In genomic region chr17:43012718-43013117, GRCm38 (mm10) we compare ENCODE assay signal across 8 mouse cellular contexts. TPM values are rescaled to one million over a fixed set of nuclear protein-coding genes. Genes with fewer than 3 reads are reported as not detected.
DNase-seq lines count a peak whose midpoint lies in the region; ATAC-seq lines count a peak whose summit lies in the region.

No protein-coding gene starts in this region.

- no peak overlapping the region for H3K4me3 ChIP-seq in liver, embryonic 13.5 days (replicated peaks)

- H3K4me1 ChIP-seq in liver, embryonic 13.5 days (replicated peaks): peaks cover 7% of the 10 kb centered on the region

- 16% methylated on average over 6 of the region's 6 CpGs for WGBS in liver, embryonic 13.5 days (ENCODE audit: insufficient replicate concordance)

- no peak overlapping the region for H3K9ac ChIP-seq in liver, embryonic 13.5 days

- DNase-seq in left cerebral cortex, adult 18-20 months (ENCODE audit: low spot score in 2 of 2): peak; percentile 60 to 68
- no peak for DNase-seq in left cerebral cortex, adult 8-10 months (ENCODE audit: low spot score in 2 of 2)
- DNase-seq in NIH3T3 (ENCODE audit: low read depth): peak; percentile 82
- peak; percentile 77 for DNase-seq in c-Kit-positive CD71-positive TER-119-positive erythroid progenitor cells, embryonic 14.5 days (ENCODE audit: low spot score)
- peak; percentile 40 for DNase-seq in heart, adult 8-10 months (ENCODE audit: low spot score)
- peak; percentile 50 for DNase-seq in liver, embryonic 13.5 days
- peak; percentile 76 for DNase-seq in right cerebral cortex, postnatal 4 days
- no peak for DNase-seq in T-cell, adult 2 months (ENCODE audit: low spot score)

- H3K9me3 ChIP-seq in liver, embryonic 13.5 days (replicated peaks): no peaks in the 10 kb centered on the region

- H3K27ac ChIP-seq in liver, embryonic 13.5 days: no peak overlapping the region

- H3K36me3 ChIP-seq in liver, embryonic 13.5 days: no peaks in the 10 kb centered on the region

- no peak for ATAC-seq in liver, embryonic 13.5 days (ENCODE audit: low read depth)

- H3K27me3 ChIP-seq in liver, embryonic 13.5 days: 0 out of 2 replicates have a peak, but pooled peaks cover 11% of the 10 kb centered on the region

- H3K4me2 ChIP-seq in liver, embryonic 13.5 days: no peak overlapping the region

RNA-seq across cellular contexts. Expression of gene Tnfrsf21, which starts 3.6 kb away (rescaled TPM):
- total RNA-seq in left cerebral cortex, adult 18-20 months (2021): 10 to 100 TPM; 79.0 to 82.4 TPM
- total RNA-seq in left cerebral cortex, adult 8-10 months (2022): 10 to 100 TPM; 67.6 to 78.7 (median 76.5) TPM
- total RNA-seq in heart, adult 8-10 months (2022): 10 to 100 TPM in 2 of 4 experiments, 1 to 10 TPM in 2; 7.1 to 13.9 (median 10.4) TPM
- 25.6 and 28.7 TPM in 2 replicates for polyA plus RNA-seq in liver, embryonic 13.5 days (2015; fragmentation: Nextera tagmentation; extraction: Ambion mirVana)

Comparison
In these comparisons a context has a peak if more than half of its experiments do, and no peak if none do; other contexts are left out.
1. DNase-seq: peak in left cerebral cortex, adult 18-20 months (2 of 2), NIH3T3 (single experiment), c-Kit-positive CD71-positive TER-119-positive erythroid progenitor cells, embryonic 14.5 days (single experiment), heart, adult 8-10 months (single experiment), liver, embryonic 13.5 days (single experiment) and right cerebral cortex, postnatal 4 days (single experiment); none in left cerebral cortex, adult 8-10 months (0 of 2) and T-cell, adult 2 months (single experiment).
2. RNA of gene Tnfrsf21, which starts 3.6 kb away (total RNA-seq): 79.0 to 82.4 TPM in left cerebral cortex, adult 18-20 months and 67.6 to 78.7 TPM in left cerebral cortex, adult 8-10 months; 7.1 to 13.9 TPM in heart, adult 8-10 months; every median in the first group is over 4 times any median in the second.